Mouse (Mus musculus) frontal cortex, adult 2 months (tissue): ENCODE results near the gene Zfp503. TPM values are rescaled to one million over a fixed set of nuclear protein-coding genes. Genes with fewer than 3 reads are reported as not detected.

Experiments used
- DNase-seq, 2 experiments: peaks; one replicate each; pipeline ENCODE4 v3.0.0; 2022; ENCODE audit warnings: low spot score in 1 of 2; ENCODE audit errors: extremely low spot score in 1 of 2
- polyA plus RNA-seq: library from polyadenylated mRNA; depleted of rRNA; stranded (reverse); fragments of >200 nt; gene quantifications from 2 replicates; pipeline ENCODE4 v1.2.3, GENCODE M21; 2012; rRNA removed

The Zfp503 gene
- polyA plus RNA-seq, 1 experiment: 1.4 TPM

- peak in 1 of 2 experiments; percentile 76 for DNase-seq
Observed at GRCm38 (mm10) chr14:21981462-21981861, 7.9 kb downstream of the Zfp503 start.

DNA sequence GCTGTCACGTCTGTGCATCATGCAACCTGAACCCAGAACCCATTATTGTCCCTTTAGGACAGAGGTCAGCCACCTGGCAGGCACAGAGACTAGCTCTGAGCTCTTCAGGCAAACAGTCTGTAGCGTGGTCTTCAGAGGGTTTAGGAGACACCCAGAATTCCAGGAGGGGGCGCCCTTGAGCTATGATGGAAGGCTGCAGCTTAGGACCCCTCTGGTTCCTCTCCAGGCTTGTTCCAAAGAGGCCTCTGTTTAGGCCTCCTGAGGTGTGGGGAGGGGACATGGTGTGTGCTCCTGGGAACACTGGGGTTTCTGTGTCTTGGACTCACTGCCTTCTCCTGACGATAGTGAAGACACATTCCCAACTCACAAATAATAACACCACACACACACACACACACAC, 20.4 kb downstream of the Zfp503 start:
- DNase-seq: peak in 1 of 2 experiments; percentile 57

DNA sequence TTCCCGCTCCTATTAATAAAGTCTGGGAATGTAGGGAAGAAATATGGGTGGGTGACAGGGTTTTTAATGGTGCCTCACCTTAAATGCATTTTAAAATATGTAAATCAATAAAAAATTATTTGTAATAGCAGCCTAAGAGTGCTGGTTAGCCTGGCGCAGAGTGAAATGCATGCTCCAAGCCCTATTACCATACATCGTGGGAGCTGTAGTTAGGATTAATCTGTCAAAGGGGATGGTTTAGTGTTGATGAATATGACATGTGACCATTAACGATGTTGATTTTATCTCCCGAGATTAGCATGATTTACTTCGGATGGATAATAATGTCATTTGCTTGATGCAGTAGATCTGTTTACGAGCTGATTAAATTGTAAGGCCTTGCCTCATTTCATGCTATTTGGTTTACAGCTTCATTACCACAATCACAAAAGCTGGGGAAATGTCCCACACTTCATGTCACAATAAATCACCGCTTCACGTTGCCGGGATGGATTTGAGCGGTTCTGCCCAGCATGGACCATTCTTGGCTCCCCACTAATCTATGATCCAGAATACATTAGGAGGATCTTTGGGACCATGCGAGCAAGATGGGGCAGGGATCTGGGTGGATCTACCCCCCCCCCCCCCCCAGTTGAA, 21.9 kb downstream of the Zfp503 start:
- DNase-seq: no peak

- no peak for DNase-seq
Observed at GRCm38 (mm10) chr14:21966276-21966675, 23.1 kb downstream of the Zfp503 start.

- DNase-seq: no peak
Observed at GRCm38 (mm10) chr14:21962381-21963050, 26.9 kb downstream of the Zfp503 start.

- DNase-seq: no peak
Observed at GRCm38 (mm10) chr14:21959243-21959642, 30.2 kb downstream of the Zfp503 start.

- DNase-seq: no peak
Observed at GRCm38 (mm10) chr14:21958643-21959042, 30.8 kb downstream of the Zfp503 start.

DNA sequence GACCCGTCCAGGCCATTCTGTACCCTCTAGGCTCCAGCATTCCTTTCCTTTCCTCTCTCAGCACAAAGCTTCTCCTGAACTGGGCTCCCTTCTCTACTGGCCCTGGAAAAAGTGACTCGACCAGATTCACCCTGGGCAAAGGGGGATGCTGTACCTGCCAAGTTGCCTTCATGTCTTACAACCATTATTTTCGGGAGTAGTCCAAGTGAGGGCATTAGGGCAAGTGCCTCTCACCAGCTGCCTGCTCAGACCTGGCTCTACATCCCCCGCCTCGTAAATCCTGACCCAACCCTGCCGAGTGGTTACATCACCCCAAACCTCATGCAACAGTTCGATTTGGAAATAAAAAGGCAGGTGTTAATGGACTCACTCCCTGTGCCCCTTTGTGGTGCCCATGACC, 36.9 kb downstream of the Zfp503 start:
- DNase-seq: no peak

DNA sequence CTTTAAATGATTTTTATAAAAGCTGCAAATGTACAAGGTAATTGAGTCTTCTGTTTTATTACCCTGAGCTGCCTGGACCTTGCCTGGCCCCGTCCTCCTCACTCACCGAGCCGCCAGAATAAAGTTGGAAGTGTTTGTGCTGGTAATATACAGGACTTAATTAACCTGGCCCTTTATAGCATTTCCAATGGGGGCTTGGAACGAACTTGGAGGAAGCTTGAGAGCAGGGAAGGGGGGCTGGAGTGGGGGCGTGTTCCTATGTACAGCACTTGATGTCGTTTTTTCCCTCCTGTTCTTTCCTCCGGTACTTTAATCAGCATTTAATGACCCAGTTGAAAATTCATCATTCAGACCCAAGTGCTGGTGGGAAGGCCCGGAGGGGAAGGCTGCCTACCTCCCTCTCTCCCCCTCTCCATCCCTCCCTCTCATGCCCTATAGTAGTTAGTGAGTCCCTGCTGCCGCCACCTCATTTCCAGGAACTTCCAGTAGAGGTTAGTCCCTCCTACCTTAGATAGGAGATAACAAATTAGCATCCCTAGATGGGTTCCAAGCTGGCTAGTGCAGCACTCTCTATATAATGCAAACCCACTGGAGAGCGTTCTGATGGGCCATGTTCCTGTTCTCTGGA, 37.4 kb downstream of the Zfp503 start:
- no peak for DNase-seq

- no peak for DNase-seq
Observed at GRCm38 (mm10) chr14:21944946-21945345, 44.5 kb downstream of the Zfp503 start.

GRCm38 (mm10) chr14:21941581-21941980, 47.8 kb downstream of the Zfp503 start:
- DNase-seq: no peak

DNA sequence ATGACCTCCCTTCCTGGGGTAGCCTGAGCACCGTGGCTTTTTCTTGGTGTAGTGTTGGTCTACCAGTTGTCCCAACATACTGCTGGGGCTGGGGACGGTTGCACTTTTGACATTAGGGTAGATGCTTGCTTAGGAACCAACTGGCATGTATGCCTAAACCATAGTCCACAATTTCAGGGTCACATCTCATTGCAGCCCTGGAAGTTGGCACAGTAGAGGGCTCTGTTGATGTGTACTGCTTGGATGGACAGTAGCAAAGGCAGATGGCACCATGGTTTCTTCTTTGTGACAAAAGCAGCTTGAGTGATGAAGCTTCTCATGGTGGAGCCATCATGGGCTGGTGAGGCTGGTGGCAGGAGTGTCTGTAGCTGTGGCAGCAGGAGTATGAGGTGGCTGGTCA, 52.3 kb downstream of the Zfp503 start:
- DNase-seq: no peak

DNA sequence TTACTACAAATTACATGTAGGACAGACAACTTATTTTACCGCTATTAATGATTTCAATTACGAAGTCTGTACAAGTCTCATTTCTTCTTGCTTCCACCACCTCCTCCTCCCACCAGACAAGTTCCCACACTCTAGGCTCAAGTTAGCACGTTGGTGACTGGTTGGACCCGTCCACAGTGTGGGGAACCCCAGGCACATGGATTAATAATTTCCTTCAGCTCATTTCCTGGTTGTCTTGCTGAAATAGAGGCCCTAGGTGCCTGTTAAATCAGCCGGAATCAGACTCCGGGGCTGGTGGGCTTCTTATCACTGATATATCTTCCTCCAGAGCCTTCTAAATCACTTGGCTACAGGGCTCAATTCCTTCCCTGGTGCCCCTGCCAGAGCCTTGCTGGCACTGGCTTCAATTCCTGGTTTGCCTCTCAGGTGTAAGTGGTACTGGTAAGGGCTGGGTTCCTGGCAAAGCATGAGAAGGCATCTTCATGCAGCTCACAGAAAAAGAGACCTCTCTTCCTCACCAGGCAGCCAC, 53.2 kb downstream of the Zfp503 start:
- no peak for DNase-seq

Other genes starting within 250 kb of the Zfp503 start
- gene Samd8, start 239.1 kb downstream of the Zfp503 start, polyA plus RNA-seq: 34.1 and 40.5 TPM in 2 replicates
- 0.96 and 1.2 TPM in 2 replicates for gene Dusp13, start 238.4 kb downstream of the Zfp503 start, polyA plus RNA-seq
- 203 and 215 TPM in 2 replicates for gene Vdac2, start 164.4 kb downstream of the Zfp503 start, polyA plus RNA-seq
- 29.9 and 31.3 TPM in 2 replicates for gene Comtd1, start 140.6 kb downstream of the Zfp503 start, polyA plus RNA-seq
- 0.14 and 0.53 TPM in 2 replicates for gene Lrmda, start 30.1 kb upstream of the Zfp503 start, polyA plus RNA-seq